Mouse (Mus musculus): ENCODE data around the gene Depp1. TPM values are rescaled to one million over a fixed set of nuclear protein-coding genes. Genes with fewer than 3 reads are reported as not detected.

The Depp1 gene
- polyA plus RNA-seq, 1 experiment = not detected

DNA sequence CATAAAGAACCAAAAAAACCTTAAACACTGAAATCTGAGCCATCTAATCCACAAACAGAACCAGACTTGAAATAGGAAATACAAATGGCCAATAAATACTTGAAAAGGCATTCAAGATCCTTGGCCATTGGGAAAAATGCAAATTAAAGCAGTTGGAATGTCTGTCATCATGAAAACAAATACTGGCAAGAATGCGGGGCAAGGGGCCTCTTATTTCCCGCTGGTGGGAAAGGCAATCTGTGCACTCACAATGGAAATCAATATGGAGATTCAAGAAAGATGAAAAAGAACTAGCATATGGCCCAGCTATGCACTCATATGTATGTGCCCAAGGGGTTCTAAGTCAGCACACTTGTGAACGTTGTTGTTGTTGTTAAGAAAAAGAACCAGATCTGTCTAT, 16.5 kb downstream of the Depp1 start:
- no peak overlapping the region for H3K27ac ChIP-seq (ENCODE audit: insufficient read depth, low read length)
- H3K4me1 ChIP-seq (ENCODE audit: control insufficient read depth, insufficient read depth, low read length) = no peaks in the 10 kb centered on the region
- H3K4me3 ChIP-seq (ENCODE audit: insufficient read depth, low read length) = no peak overlapping the region
- no peak for TF ChIP-seq CTCF (IDR thresholded peaks at IDR 0.05; ENCODE audit: borderline replicate concordance, insufficient read depth, low read length)
- no peak for TF ChIP-seq POLR2A (IDR thresholded peaks at IDR 0.05; ENCODE audit: low read depth, low read length)

DNA sequence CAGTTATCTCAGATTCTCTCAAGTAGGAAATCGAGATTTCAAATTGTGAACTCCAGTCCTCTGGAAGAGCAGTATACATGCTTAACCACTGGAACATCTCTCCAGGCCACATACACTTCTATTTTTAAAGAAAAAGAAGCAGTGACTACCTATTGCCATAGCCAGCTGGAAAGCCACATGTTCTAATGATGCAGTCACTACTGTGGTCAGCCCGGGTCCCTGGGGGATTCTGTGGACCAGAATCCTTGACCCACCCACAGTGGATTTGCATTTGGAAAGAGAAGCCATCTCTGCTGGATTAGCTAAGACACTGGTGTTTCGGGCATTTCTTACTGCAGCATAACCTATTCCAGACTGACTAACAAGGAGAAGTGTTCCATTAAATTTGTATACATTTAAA, 17.0 kb downstream of the Depp1 start:
- Histone ChIP-seq H3K4me3 (ENCODE audit: insufficient read depth, low read length) (no peak overlapping the region), H3K27ac (ENCODE audit: insufficient read depth, low read length) (no peak overlapping the region), H3K4me1 (ENCODE audit: control insufficient read depth, insufficient read depth, low read length) (no peaks in the 10 kb centered on the region)
- TF ChIP-seq CTCF (IDR thresholded peaks at IDR 0.05; ENCODE audit: borderline replicate concordance, insufficient read depth, low read length) (no peak), POLR2A (IDR thresholded peaks at IDR 0.05; ENCODE audit: low read depth, low read length) (no peak)

GRCm38 (mm10) chr6:116668682-116669470, 18.5 kb downstream of the Depp1 start:
- Histone ChIP-seq H3K4me3 (ENCODE audit: insufficient read depth, low read length) (no peak overlapping the region), H3K27ac (ENCODE audit: insufficient read depth, low read length) (no peak overlapping the region), H3K4me1 (ENCODE audit: control insufficient read depth, insufficient read depth, low read length) (no peaks in the 10 kb centered on the region)
- TF ChIP-seq POLR2A (IDR thresholded peaks at IDR 0.05; ENCODE audit: low read depth, low read length) = no peak
- TF ChIP-seq CTCF (IDR thresholded peaks at IDR 0.05; ENCODE audit: borderline replicate concordance, insufficient read depth, low read length) = no peak

- TF ChIP-seq CTCF (IDR thresholded peaks at IDR 0.05; ENCODE audit: borderline replicate concordance, insufficient read depth, low read length) (no peak), POLR2A (IDR thresholded peaks at IDR 0.05; ENCODE audit: low read depth, low read length) (no peak)
- no peak overlapping the region for H3K4me3 ChIP-seq (ENCODE audit: insufficient read depth, low read length)
- no peak overlapping the region for H3K27ac ChIP-seq (ENCODE audit: insufficient read depth, low read length)
- no peaks in the 10 kb centered on the region for H3K4me1 ChIP-seq (ENCODE audit: control insufficient read depth, insufficient read depth, low read length)
Measured at GRCm38 (mm10) chr6:116670144-116670543, 19.7 kb downstream of the Depp1 start.

DNA sequence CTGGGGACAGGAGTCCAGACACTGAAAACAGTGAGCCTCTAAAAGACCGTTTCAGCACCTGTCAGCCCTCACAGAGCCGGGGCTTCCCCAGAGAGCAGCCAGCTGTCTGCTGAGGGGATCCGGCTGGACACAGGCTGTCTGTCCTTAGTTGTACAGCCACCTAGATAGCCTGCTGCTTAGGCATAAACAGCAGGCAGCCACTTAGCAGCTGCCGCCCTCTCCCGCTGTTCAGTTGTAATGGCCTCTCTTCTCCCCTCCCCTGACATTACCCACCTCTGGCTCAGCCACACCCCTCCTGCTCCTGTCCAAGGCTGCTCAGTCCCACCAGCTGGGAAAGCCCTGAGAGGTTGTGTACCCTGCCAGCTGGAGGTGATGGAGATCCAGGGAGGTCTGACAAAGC, 20.6 kb downstream of the Depp1 start:
- H3K4me1 ChIP-seq (ENCODE audit: control insufficient read depth, insufficient read depth, low read length) = no peaks in the 10 kb centered on the region
- no peak overlapping the region for H3K27ac ChIP-seq (ENCODE audit: insufficient read depth, low read length)
- TF ChIP-seq POLR2A (IDR thresholded peaks at IDR 0.05; ENCODE audit: low read depth, low read length) = no peak
- no peak overlapping the region for H3K4me3 ChIP-seq (ENCODE audit: insufficient read depth, low read length)

DNA sequence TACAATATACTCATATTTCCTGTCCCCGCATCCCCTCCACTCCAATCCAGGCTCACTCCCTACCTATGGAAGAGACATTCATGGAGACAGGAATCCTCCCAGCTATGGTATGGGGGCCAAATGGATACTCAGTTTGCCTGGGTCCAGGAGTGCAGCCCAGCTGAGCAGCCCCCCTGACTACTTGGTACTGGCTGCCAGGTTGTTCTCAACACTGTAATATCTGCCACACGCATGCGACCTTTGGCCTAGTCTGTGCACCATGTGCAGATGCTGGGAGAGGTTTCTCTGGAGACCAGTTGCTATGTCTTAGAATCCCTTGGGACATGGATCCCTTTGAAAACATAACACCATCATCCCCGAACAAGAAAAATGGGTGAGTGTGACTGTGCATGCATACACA, 21.4 kb downstream of the Depp1 start:
- no peak overlapping the region for H3K4me3 ChIP-seq (ENCODE audit: insufficient read depth, low read length)
- no peak for TF ChIP-seq CTCF (IDR thresholded peaks at IDR 0.05; ENCODE audit: borderline replicate concordance, insufficient read depth, low read length)
- no peak for TF ChIP-seq POLR2A (IDR thresholded peaks at IDR 0.05; ENCODE audit: low read depth, low read length)
- no peaks in the 10 kb centered on the region for H3K4me1 ChIP-seq (ENCODE audit: control insufficient read depth, insufficient read depth, low read length)
- H3K27ac ChIP-seq (ENCODE audit: insufficient read depth, low read length) = no peak overlapping the region

GRCm38 (mm10) chr6:116672349-116672748, 21.9 kb downstream of the Depp1 start:
- no peak for TF ChIP-seq POLR2A (IDR thresholded peaks at IDR 0.05; ENCODE audit: low read depth, low read length)
- no peak for TF ChIP-seq CTCF (IDR thresholded peaks at IDR 0.05; ENCODE audit: borderline replicate concordance, insufficient read depth, low read length)
- Histone ChIP-seq H3K4me1 (ENCODE audit: control insufficient read depth, insufficient read depth, low read length) (no peaks in the 10 kb centered on the region), H3K27ac (ENCODE audit: insufficient read depth, low read length) (no peak overlapping the region), H3K4me3 (ENCODE audit: insufficient read depth, low read length) (no peak overlapping the region)

DNA sequence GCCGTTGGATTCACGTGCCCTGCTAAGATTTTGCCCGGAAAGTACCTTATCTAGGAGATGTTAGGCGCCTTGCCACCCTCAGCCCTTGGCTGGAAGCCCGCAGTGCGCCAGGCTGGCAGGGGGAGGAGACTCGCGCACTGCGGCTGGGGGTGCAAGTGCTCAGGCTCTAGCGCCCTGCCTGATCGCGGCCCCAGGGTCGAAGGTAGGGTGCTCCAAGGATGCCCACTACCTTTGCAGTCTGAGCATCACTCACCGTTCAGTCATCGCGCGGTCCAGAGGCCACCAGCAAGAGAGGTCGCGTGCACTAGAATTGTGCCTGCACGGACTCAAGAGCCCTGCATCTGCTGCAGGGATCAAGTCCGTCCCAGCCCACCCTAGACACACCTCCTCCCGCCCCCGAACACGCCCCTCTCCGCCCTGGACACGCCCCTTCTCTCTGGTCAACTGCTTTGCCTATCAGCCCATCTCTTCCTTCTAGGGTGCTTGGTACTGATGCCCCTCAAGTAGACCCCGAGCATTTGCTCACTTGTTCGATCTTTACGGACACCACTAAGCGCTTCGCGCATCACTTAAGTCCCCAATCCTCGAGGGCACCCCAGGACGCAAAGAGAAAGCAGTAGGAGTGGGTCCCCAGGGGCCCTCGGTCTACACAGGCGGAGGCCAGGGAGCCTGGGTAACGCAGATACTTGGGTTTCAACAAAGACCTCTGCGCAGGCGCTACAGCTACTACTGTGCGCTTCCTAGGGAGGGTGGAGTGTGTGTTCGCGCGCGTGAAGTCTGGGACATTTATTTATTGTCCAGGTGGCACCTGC, 23.3 kb downstream of the Depp1 start, which contains the start of gene Rassf4:
TSS of gene Rassf4 (minus strand) at position 482 of the 812 bp plus-strand sequence.
- no peak within 1 kb of the TSS for H3K27ac ChIP-seq (ENCODE audit: insufficient read depth, low read length)
- H3K4me3 ChIP-seq (ENCODE audit: insufficient read depth, low read length) = peak within 1 kb of the TSS; percentile 58
- no peaks in the 10 kb centered on the region for H3K4me1 ChIP-seq (ENCODE audit: control insufficient read depth, insufficient read depth, low read length)
- 0 out of 2 replicates have a peak, but pooled peaks have one; percentile 44 for TF ChIP-seq POLR2A (IDR thresholded peaks at IDR 0.05; ENCODE audit: low read depth, low read length)
- TF ChIP-seq CTCF (IDR thresholded peaks at IDR 0.05; ENCODE audit: borderline replicate concordance, insufficient read depth, low read length) = no peak

- TF ChIP-seq CTCF (IDR thresholded peaks at IDR 0.05; ENCODE audit: borderline replicate concordance, insufficient read depth, low read length) (no peak), POLR2A (IDR thresholded peaks at IDR 0.05; ENCODE audit: low read depth, low read length) (no peak)
- Histone ChIP-seq H3K4me1 (ENCODE audit: control insufficient read depth, insufficient read depth, low read length) (no peaks in the 10 kb centered on the region), H3K4me3 (ENCODE audit: insufficient read depth, low read length) (peak overlapping the region; percentile 58), H3K27ac (ENCODE audit: insufficient read depth, low read length) (no peak overlapping the region)
Measured at GRCm38 (mm10) chr6:116674283-116674886, 24.0 kb downstream of the Depp1 start.

All from embryonic fibroblast, embryonic 13.5 days (primary cell).